Mouse (Mus musculus) forebrain, embryonic 14.5 days (tissue): Measurements from ENCODE around the gene Npr2. TPM values are rescaled to one million over a fixed set of nuclear protein-coding genes. Genes with fewer than 3 reads are reported as not detected.
A peak's percentile ranks its signal among the peaks of the same experiment; 100 is the strongest.

Experiments
- ATAC-seq: fragments of 200-750 bp; cut with Nextera tagmentation; 2 replicates; pipeline ENCODE4 v1.8.0; 2017; ENCODE audit warnings: mild to moderate bottlenecking, moderate library complexity
- DNase-seq: peaks from one replicate; pipeline ENCODE4 v3.0.0-alpha.2; 2015; ENCODE audit warnings: low spot score
- H3K27ac ChIP-seq: fragments of 300-500 bp; sonication (generic); 2 replicates; pipeline ENCODE4 v1.5.1; 2014; ENCODE audit warnings: low read depth, mild to moderate bottlenecking, control low read depth, low read length, moderate library complexity
- H3K27me3 ChIP-seq: fragments of 300-500 bp; sonication (generic); replicated peaks from 2 replicates; pipeline ENCODE4 v1.6.1; 2014; ENCODE audit warnings: low read length, control low read depth, mixed read lengths; ENCODE audit not compliant: control insufficient read depth, insufficient read depth
- H3K36me3 ChIP-seq: fragments of 300-500 bp; sonication (generic); 2 replicates; pipeline ENCODE4 v1.6.1; 2014; ENCODE audit warnings: low read length, control low read depth; ENCODE audit not compliant: control insufficient read depth, insufficient read depth
- H3K4me1 ChIP-seq: fragments of 300-500 bp; sonication (generic); 2 replicates; pipeline ENCODE4 v1.6.1; 2014; ENCODE audit warnings: antibody characterized with exemption, low read length, control low read depth; ENCODE audit not compliant: control insufficient read depth, insufficient read depth
- H3K4me2 ChIP-seq: fragments of 300-500 bp; sonication (generic); 2 replicates; pipeline ENCODE4 v1.6.1; 2014; ENCODE audit warnings: mild to moderate bottlenecking, control low read depth, low read length
- H3K4me3 ChIP-seq: fragments of 300-500 bp; sonication (generic); 2 replicates; pipeline ENCODE4 v1.5.1; 2014; ENCODE audit warnings: low read depth, low read length, control low read depth
- H3K9ac ChIP-seq: fragments of 300-500 bp; sonication (generic); 2 replicates; pipeline ENCODE4 v1.6.1; 2014; ENCODE audit warnings: mild to moderate bottlenecking, low read length, control low read depth, moderate library complexity
- H3K9me3 ChIP-seq: fragments of 300-500 bp; sonication (generic); replicated peaks from 2 replicates; pipeline ENCODE4 v1.6.1; 2016; ENCODE audit warnings: low read length, control low read depth, mixed read lengths; ENCODE audit not compliant: control insufficient read depth
- WGBS: fragments of 180-500 bp; shearing (Covaris S2); extraction: QIAGEN DNeasy Blood & Tissue Kit; methylation state at CpG from one replicate; pipeline ENCODE4 v1.1.7; 2014; 5-methylcytosine and 5-hydroxymethylcytosine counted together
- polyA plus RNA-seq: library from polyadenylated mRNA; unstranded; fragments of >200 nt; fragmentation: Nextera tagmentation; extraction: Ambion mirVana; gene quantifications from 2 replicates; pipeline ENCODE4 v1.2.1, GENCODE M21; 2014

Npr2 gene
- polyA plus RNA-seq, 1 experiment from 2014 or later, result 11.2 TPM

DNA sequence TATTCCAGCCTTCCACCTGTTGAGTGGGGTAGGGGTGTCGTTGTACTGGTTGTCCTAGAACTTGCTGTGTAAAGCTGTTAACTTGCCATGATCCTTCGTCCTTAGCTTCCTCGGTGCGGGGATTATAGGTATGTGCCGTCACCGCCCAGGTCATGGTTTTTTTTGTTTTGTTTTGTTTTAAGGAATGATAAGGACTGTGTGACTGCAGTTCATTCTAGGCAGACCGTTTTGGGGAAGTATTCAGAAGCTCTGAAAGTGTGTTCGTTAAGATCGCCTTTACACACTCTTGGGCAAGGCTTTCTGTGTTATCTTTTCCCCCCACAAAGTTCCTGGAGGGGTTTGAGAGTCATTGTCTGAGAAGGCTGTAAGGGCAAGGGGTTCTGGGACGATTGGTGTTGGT lies 19.2 kb upstream of the Npr2 start:
- Histone ChIP-seq H3K36me3 (no peaks in the 10 kb centered on the region), H3K4me1 (no peaks in the 10 kb centered on the region), H3K27me3 (no peaks in the 10 kb centered on the region), H3K27ac (no peak overlapping the region), H3K9me3 (no peaks in the 10 kb centered on the region), H3K4me3 (no peak overlapping the region), H3K9ac (no peak overlapping the region), H3K4me2 (no peak overlapping the region)
- ATAC-seq (no peak), DNase-seq (no peak)
- 57% methylated on average over 10 of the region's 10 CpGs for WGBS

DNA sequence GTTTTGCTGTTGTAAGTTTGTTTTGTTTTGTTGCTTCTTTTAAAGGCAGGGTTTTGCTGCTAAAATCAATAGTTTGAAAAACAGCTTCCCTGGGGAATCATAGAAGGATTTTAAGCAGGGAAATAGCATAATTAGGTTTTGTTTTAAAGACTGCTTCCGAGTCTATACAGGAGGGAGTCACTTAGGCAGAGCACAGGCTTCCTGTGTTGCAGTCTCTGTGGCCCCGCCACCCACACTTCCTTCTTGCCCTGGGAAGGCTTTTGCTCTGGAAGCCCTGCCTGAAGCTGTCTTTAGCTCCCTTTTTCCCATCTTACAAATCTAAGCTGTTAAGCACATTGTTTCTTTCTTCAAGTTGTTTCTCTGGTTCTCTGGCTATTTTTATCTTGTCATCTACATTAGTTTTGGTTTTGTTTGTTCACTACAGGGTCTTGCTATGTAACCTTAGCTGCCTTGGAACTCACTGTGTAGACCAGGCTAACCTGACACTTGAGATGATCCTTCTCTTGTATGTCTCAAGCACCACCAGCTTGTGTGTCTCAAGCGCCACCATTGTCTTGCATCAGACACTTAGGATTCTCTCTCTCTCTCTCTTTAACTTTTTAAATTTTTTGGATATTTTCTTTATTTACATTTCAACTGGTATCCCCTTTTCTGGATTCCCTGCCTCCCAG lies 18.5 kb upstream of the Npr2 start:
- no peak overlapping the region for H3K27ac ChIP-seq
- H3K4me3 ChIP-seq, result no peak overlapping the region
- no peaks in the 10 kb centered on the region for H3K4me1 ChIP-seq
- DNase-seq (no peak), ATAC-seq (no peak)
- H3K4me2 ChIP-seq, result no peak overlapping the region
- no peaks in the 10 kb centered on the region for H3K9me3 ChIP-seq
- no peak overlapping the region for H3K9ac ChIP-seq
- H3K36me3 ChIP-seq, result no peaks in the 10 kb centered on the region
- WGBS, result 56% methylated on average over 3 of the region's 3 CpGs
- H3K27me3 ChIP-seq, result no peaks in the 10 kb centered on the region

DNA sequence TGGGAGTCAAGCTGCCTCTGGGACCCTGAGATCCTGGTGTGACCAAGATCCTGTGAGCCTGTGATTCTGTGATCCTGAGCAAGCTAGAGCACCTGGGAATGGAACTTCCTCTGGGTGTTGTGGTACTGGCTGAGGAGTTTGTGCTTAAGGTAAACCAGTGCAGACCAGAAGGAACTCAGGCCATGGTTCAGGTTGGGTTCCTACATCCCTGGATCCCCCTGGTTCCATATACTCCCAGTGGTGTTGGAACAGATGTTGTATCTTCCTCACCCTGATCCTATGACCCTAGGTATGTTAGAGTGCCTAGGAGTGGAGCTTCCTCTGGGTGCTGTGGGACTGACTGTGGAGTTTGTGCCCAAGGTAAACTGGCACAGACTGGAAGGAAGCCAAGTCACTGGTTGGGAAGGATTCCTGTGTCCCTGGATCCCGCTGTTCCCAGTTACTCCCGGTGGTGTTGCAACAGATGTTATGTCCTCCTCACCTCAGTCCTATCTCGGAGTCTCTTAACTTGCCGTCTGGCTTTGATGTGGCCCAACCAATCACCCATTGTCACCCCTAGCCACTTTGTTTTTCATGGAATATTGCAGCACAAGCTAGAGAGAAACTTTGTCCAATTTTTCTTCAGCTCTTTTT lies 11.5 kb upstream of the Npr2 start:
- no peak for DNase-seq
- Histone ChIP-seq H3K4me2 (no peak overlapping the region), H3K4me3 (no peak overlapping the region), H3K36me3 (no peaks in the 10 kb centered on the region), H3K9ac (no peak overlapping the region), H3K4me1 (no peaks in the 10 kb centered on the region), H3K9me3 (peaks cover 6% of the 10 kb centered on the region; the same call in 1 of the 2 replicates), H3K27me3 (no peaks in the 10 kb centered on the region), H3K27ac (no peak overlapping the region)
- 89% methylated on average over 4 of the region's 4 CpGs for WGBS
- no peak for ATAC-seq

DNA sequence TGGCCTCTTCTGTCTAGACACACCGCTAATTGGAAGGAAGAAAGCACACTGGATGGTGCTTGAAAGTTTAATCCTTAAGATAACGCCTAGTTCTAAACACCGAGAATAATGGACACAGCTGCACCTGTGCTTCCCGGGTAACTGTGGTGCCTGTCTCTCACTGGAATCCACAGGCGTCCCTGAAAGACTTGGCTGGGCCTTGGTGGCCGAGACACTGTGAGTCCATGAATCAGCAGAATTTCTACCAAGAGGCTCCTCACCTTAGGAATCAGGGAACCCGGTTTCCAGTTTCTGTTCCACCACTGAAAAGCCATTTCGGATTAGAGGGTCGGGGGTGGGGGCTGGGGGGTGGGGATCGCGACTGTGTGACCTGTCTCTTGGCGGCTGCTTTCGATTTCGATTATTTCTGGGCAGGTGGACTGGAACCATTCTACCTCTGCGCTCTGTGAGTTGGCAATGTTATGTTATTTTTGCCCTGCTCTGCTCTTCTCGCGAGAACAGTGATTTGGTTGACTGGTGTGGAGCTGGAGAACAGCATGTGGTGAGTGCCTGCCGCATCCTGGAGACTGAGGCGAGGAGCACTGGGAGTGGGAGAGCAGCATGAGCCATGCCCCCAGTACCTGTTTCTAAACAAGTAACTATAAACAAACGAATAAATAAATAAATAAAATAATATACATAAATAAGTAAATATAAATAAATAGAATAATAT lies 2.5 kb upstream of the Npr2 start:
- no peak for ATAC-seq
- WGBS, result 36% methylated on average over 20 of the region's 20 CpGs

DNA sequence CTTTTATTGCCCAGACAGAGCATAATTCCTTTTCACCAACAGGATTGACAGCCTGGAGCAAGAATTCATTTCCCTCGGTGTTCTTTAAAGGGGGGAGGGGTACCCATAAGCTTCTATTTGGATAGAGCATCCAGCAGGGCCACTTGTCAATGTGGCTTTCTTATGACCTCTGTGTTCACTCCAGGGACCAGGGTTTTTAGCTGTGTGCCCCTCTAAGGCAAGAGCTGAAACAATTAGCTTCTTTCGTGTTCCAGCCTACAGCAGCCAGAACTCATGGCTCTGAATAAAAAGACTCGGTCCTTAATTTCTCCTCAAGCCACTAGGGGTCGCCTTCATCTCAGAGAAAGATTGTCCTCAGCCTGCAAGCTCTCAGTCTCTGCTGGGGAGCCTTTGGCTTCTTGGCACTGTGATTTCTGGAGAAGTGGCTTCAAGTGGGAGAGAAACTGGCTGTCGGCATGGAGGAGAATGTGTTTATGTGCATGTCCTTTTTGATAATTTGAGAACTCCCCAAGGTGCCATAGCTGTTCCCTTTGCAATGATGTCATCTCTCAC lies 1.6 kb upstream of the Npr2 start:
- Histone ChIP-seq H3K4me2 (0 out of 2 replicates have a peak overlapping the region, but pooled peaks have one; percentile 3), H3K27me3 (no peaks in the 10 kb centered on the region), H3K4me1 (peaks cover 14% of the 10 kb centered on the region), H3K4me3 (no peak overlapping the region), H3K9me3 (0 out of 2 replicates have a peak, but pooled peaks cover under 1% of the 10 kb centered on the region), H3K9ac (no peak overlapping the region), H3K36me3 (no peaks in the 10 kb centered on the region), H3K27ac (peak overlapping the region; percentile 77; the same call in 1 of the 2 replicates)
- peak; percentile 75 for ATAC-seq
- WGBS, result 3% methylated on average over 5 of the region's 5 CpGs
- DNase-seq, result peak; percentile 96

More for the DNA sequence above, 2.5 kb upstream of the Npr2 start:
- Histone ChIP-seq H3K9me3 (peaks cover 6% of the 10 kb centered on the region; the same call in 1 of the 2 replicates), H3K4me3 (no peak overlapping the region), H3K36me3 (no peaks in the 10 kb centered on the region), H3K9ac (no peak overlapping the region), H3K27me3 (no peaks in the 10 kb centered on the region), H3K4me2 (peak overlapping the region; percentile 10; the same call in 1 of the 2 replicates), H3K27ac (no peak overlapping the region), H3K4me1 (peaks cover 14% of the 10 kb centered on the region)
- peak; percentile 58 for DNase-seq

DNA sequence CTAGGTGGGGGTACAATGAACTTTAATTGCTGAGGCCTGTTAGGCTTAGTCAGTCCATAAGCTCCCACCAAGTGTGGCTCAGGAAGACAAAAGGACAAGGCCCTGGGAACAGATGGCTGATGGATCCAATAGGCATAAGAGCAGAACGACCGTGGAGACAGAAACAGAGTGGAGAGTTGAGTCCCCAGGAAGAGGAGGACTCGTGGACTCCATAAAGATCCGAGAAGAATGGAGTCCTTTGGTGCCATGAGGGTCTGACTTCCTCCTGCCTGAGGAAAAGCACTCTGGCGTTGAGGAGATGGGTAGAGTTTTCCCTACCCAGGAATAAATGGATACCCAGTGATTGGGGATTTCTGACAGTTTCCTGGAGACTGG lies 1.1 kb upstream of the Npr2 start:
- Histone ChIP-seq H3K9me3 (no peaks in the 10 kb centered on the region), H3K9ac (peak overlapping the region; percentile 95), H3K36me3 (no peaks in the 10 kb centered on the region), H3K27me3 (no peaks in the 10 kb centered on the region), H3K4me1 (peaks cover 14% of the 10 kb centered on the region), H3K4me2 (peak overlapping the region; percentile 83), H3K27ac (peak overlapping the region; percentile 77), H3K4me3 (peak overlapping the region; percentile 62; the same call in 1 of the 2 replicates)
- DNase-seq (peak; percentile 53), ATAC-seq (peak; percentile 41)
- 14% methylated on average over 5 of the region's 5 CpGs for WGBS

DNA sequence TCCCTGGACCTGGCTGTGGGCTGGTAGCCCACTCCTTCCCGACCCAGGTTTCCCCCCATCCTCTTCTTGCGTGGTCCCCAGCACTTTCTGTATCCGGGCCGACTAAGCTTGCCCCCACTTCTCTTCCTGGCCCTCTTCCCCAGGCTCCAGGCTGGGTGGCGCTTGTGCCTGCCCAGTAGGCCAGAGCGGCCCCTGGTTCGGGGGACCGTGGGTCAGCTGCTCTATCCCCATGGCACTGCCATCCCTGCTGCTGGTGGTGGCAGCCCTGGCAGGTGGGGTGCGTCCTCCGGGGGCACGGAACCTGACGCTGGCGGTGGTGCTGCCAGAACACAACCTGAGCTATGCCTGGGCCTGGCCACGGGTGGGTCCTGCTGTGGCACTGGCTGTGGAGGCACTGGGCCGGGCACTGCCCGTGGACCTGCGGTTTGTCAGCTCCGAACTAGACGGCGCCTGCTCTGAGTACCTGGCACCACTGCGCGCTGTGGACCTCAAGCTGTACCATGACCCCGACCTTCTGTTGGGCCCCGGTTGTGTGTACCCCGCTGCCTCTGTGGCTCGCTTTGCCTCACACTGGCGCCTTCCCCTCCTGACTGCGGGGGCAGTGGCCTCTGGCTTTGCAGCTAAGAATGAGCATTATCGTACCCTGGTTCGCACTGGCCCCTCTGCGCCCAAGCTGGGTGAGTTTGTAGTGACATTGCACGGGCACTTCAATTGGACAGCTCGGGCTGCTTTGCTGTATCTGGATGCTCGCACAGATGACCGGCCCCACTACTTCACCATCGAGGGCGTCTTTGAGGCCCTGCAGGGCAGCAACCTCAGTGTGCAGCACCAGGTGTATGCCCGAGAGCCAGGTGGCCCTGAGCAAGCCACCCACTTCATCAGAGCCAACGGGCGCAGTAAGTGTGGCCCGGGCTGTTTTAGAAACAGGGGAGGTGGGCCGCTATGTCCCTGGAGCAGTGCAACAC lies 503 bp downstream of the Npr2 start:
- no peaks in the 10 kb centered on the region for H3K9me3 ChIP-seq
- peak overlapping the region; percentile 95 for H3K9ac ChIP-seq
- peak overlapping the region; percentile 62 for H3K4me3 ChIP-seq
- 0 out of 2 replicates have a peak overlapping the region, but pooled peaks have one; percentile 77 for H3K27ac ChIP-seq
- H3K27me3 ChIP-seq, result no peaks in the 10 kb centered on the region
- peaks cover 14% of the 10 kb centered on the region for H3K4me1 ChIP-seq
- no peaks in the 10 kb centered on the region for H3K36me3 ChIP-seq
- DNase-seq (peak; percentile 1), ATAC-seq (peak; percentile 8; the same call in 1 of the 2 replicates)
- WGBS, result 53% methylated on average over 42 of the region's 42 CpGs
- H3K4me2 ChIP-seq, result peak overlapping the region; percentile 83

DNA sequence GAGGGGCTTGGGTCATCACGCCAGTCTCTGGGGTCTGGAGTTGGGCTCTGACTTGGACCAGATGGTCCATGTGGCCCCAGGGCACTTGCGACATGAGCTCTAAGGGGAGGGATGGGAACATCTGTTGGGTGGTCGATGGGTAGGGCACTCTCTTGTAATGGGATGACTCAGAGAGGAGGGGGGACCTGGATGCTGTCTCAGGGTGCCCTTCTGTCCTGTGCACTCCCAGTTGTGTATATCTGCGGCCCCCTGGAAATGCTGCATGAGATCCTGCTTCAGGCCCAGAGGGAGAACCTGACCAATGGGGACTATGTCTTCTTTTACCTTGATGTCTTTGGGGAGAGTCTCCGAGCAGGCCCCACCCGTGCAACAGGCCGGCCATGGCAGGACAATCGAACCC lies 1.6 kb downstream of the Npr2 start:
- Histone ChIP-seq H3K4me2 (peak overlapping the region; percentile 83; the same call in 1 of the 2 replicates), H3K4me3 (no peak overlapping the region), H3K9me3 (no peaks in the 10 kb centered on the region), H3K9ac (no peak overlapping the region), H3K27ac (no peak overlapping the region), H3K4me1 (peaks cover 14% of the 10 kb centered on the region), H3K36me3 (no peaks in the 10 kb centered on the region), H3K27me3 (no peaks in the 10 kb centered on the region)
- DNase-seq (no peak), ATAC-seq (no peak)
- WGBS, result 85% methylated on average over 8 of the region's 8 CpGs
